In the genomic region with DNA sequence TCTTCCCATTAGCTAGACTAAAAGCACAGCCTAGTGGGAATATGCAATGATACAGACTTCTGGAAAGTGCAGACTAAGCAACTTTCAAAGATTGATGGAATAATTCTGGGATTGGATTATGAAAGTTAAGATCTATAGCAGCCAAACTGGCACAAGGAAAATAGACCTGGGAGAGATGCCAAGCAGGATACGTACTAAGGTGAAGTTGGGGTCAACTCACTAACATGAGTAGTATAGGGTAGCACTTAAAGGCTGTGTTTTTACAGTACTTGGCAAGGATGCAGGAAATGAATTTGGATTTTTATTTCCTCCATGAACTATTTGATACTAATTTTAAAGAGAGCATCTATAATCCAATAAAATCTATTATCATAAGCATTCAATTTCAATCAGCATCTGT, we compare ENCODE assay signal across 27 mouse cellular contexts.
"Had no signal": no experiment of that assay in that cellular context is flagged by ENCODE, and none has a peak within 500 bp of the region (broad histone marks: within the 10 kb centered on the region; RNA-seq: fewer than 3 reads in every experiment).

No protein-coding gene starts in this region.

- H3K4me3 ChIP-seq: gastrocnemius, adult 2 months; heart, embryonic 10.5 days; heart, embryonic 12.5 days; hindbrain, embryonic 10.5 days; hindbrain, embryonic 13.5 days; hindbrain, embryonic 15.5 days; limb, embryonic 12.5 days; liver, embryonic 13.5 days; liver, embryonic 15.5 days had no signal

- H3K9ac ChIP-seq: heart, embryonic 12.5 days; hindbrain, embryonic 13.5 days; hindbrain, embryonic 15.5 days; limb, embryonic 12.5 days; liver, embryonic 13.5 days; liver, embryonic 15.5 days; liver, postnatal 0 days had no signal

- H3K27me3 ChIP-seq: heart, embryonic 12.5 days; hindbrain, embryonic 13.5 days; hindbrain, embryonic 15.5 days; limb, embryonic 12.5 days; liver, embryonic 13.5 days; liver, embryonic 15.5 days had no signal

- H3K4me1 ChIP-seq: heart, embryonic 10.5 days; heart, embryonic 12.5 days; hindbrain, embryonic 10.5 days; hindbrain, embryonic 13.5 days; hindbrain, embryonic 15.5 days; limb, embryonic 12.5 days; liver, embryonic 13.5 days; liver, embryonic 15.5 days had no signal

- DNase-seq: gastrocnemius, adult 2 months; gastrocnemius, postnatal 10 days; gastrocnemius, postnatal 25 days; heart, adult 18-20 months; heart, postnatal 10 days; heart, postnatal 4 days; kidney, adult 11 months; kidney, adult 2 months; kidney, adult 9 months; kidney, postnatal 14 days; kidney, postnatal 36 days; layer of hippocampus, adult 9-11 months; layer of hippocampus, postnatal 36 days; left cerebral cortex, postnatal 4 days; liver; liver, embryonic 13.5 days; liver, postnatal 0 days had no signal

- ATAC-seq: hindbrain, postnatal 0 days; intestine, embryonic 16.5 days; liver, postnatal 0 days had no signal

- H3K4me2 ChIP-seq: heart, embryonic 12.5 days; hindbrain, embryonic 13.5 days; hindbrain, embryonic 15.5 days; limb, embryonic 12.5 days; liver, embryonic 11.5 days; liver, embryonic 13.5 days; liver, embryonic 15.5 days had no signal

- H3K27ac ChIP-seq: gastrocnemius, adult 2 months; heart, embryonic 10.5 days; hindbrain, embryonic 10.5 days; hindbrain, embryonic 13.5 days; hindbrain, embryonic 15.5 days; hindbrain, postnatal 0 days; limb, embryonic 12.5 days; liver, embryonic 13.5 days; liver, embryonic 15.5 days had no signal

- H3K36me3 ChIP-seq: heart, embryonic 10.5 days; heart, embryonic 12.5 days; hindbrain, embryonic 10.5 days; hindbrain, embryonic 13.5 days; hindbrain, embryonic 15.5 days; limb, embryonic 12.5 days; liver, embryonic 13.5 days; liver, embryonic 15.5 days had no signal

- H3K9me3 ChIP-seq: heart, embryonic 10.5 days; heart, embryonic 12.5 days; hindbrain, embryonic 10.5 days; hindbrain, embryonic 13.5 days; hindbrain, embryonic 15.5 days; limb, embryonic 12.5 days; liver, embryonic 13.5 days; liver, embryonic 15.5 days had no signal
